Mouse (Mus musculus): Measurements from ENCODE around the gene Msi2. TPM values are rescaled to one million over a fixed set of nuclear protein-coding genes. Genes with fewer than 3 reads are reported as not detected.

Gene Msi2
- polyA plus RNA-seq, 1 experiment from 2014 or later, result 3.9 TPM

DNA sequence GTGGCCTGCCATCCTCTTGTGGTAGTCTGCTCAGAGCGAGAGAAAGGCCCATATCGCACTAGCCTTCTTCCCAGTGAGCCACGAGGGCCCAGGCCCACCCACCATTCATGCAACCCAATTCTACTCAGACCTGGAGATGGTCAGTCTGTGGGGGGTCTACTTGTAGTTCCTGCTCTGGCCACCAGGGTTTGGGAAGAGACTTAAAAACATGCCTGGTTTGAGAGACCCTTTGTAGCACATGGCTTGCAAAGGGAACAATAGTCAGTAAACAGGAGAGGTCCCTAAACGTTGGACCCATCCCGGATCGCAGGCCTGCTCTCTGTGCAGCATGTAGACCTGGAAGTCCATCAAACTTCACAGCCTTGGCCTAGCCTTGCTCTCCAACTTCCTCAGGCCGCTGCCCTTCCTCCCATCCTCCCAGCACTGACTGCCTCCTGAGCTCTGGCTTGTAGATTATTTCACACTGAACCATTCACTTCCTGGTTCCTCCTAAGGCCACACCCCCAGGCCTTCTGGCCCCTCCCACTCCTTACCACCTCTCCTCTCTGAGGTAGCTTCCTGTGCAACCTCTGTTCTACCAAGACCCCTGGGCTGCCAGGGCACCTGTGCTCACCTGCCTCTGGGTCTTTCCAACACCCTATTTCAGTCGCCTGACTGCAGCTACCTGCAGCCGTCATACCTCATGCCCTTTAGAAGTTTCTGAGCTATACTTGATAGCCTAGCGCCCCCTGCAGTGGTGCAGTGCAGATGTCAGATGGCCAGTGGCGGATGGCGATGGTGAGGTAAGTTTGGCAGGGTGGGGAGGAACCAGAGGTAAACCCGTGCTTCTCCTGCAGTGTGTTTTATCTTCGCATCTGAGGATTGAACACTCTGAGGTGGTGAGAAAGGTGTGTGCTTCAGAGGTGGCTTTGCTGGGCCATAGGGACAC, 410.4 kb downstream of the Msi2 start:
- peaks cover 9% of the 10 kb centered on the region; the same call in 1 of the 2 replicates for H3K4me1 ChIP-seq (replicated peaks)
- no peak overlapping the region for H3K9ac ChIP-seq
- DNase-seq, result no peak
- no peak overlapping the region for H3K4me2 ChIP-seq
- no peaks in the 10 kb centered on the region for H3K36me3 ChIP-seq
- H3K27ac ChIP-seq, result no peak overlapping the region
- 63% methylated on average over 14 of the region's 14 CpGs for WGBS (ENCODE audit: insufficient replicate concordance)
- ATAC-seq (ENCODE audit: low read depth), result no peak; the same call in 1 of the 2 replicates
- no peak overlapping the region for H3K4me3 ChIP-seq (replicated peaks)
- H3K27me3 ChIP-seq, result 0 out of 2 replicates have a peak, but pooled peaks cover 10% of the 10 kb centered on the region
- H3K9me3 ChIP-seq (replicated peaks), result no peaks in the 10 kb centered on the region

DNA sequence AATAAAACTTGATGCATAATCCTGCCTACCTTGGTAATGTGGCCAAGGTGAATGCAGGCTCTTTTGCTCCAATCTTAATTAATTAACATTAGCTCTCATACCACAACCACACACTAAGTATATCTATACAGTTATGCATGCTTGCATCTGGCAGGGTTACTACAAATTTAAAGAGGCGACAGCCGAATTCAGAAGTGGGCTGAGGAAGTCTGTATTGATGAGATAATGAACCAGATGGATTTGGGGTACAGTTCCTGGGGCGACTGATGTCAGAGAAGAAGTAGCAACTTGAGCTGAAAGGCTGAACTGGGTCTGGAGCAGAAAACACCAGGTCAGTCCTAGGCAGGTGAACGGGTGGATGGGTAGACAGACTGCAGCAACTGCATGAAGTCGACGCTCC, 412.6 kb downstream of the Msi2 start:
- Histone ChIP-seq H3K9me3 (replicated peaks) (no peaks in the 10 kb centered on the region), H3K27me3 (0 out of 2 replicates have a peak, but pooled peaks cover 10% of the 10 kb centered on the region), H3K4me3 (replicated peaks) (no peak overlapping the region), H3K9ac (no peak overlapping the region), H3K36me3 (no peaks in the 10 kb centered on the region), H3K4me2 (no peak overlapping the region), H3K4me1 (replicated peaks) (peaks cover 6% of the 10 kb centered on the region; the same call in 1 of the 2 replicates), H3K27ac (no peak overlapping the region)
- no peak for ATAC-seq (ENCODE audit: low read depth)
- WGBS (ENCODE audit: insufficient replicate concordance), result 29% methylated on average over 6 of the region's 6 CpGs
- DNase-seq, result no peak

DNA sequence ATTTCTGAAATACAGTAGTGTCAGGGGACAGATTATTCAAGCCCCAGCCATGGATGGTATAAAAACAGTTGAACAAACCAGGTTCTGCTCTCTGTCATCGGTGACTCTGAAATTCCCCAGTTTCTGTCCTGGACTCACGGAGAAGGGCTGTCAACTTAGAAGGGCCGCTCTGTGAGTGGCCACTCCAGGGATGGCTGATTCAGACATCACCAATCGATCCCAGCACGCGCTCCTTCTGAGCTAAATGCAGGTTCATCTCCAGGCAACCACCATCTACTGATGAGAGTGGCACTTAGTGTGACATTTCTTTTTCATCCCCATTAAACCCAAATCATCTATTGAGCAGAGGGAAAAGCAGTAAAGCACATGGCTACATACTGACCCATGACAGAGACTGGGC, 416.7 kb downstream of the Msi2 start:
- Histone ChIP-seq H3K4me3 (replicated peaks) (no peak overlapping the region), H3K4me2 (no peak overlapping the region), H3K27me3 (peaks cover 13% of the 10 kb centered on the region; the same call in 1 of the 2 replicates), H3K36me3 (no peaks in the 10 kb centered on the region), H3K4me1 (replicated peaks) (peaks cover 8% of the 10 kb centered on the region; the same call in 1 of the 2 replicates), H3K9me3 (replicated peaks) (no peaks in the 10 kb centered on the region), H3K27ac (no peak overlapping the region), H3K9ac (no peak overlapping the region)
- WGBS (ENCODE audit: insufficient replicate concordance), result 64% methylated on average over 6 of the region's 6 CpGs
- no peak for DNase-seq
- no peak for ATAC-seq (ENCODE audit: low read depth)

DNA sequence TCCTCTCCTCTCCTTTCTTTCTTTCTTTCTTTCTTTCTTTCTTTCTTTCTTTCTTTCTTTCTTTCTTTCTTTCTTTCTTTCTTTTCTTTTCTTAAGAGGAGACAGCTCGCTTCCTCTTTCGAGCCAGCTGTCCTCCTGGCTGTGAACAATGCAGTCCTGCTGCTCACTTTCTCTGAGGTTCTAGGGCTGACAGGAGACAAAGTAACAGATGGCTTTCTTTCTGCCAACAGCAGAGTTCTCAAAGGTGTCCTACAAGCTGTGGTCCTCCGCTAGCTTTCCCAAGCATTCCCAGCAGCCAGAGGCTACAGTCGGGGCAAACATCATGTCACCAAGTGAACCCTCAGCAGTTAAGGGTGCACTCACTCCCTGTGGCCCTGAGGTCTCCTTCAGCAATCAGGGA, 419.0 kb downstream of the Msi2 start:
- H3K4me3 ChIP-seq (replicated peaks), result no peak overlapping the region
- peaks cover 7% of the 10 kb centered on the region for H3K4me1 ChIP-seq (replicated peaks)
- H3K36me3 ChIP-seq, result no peaks in the 10 kb centered on the region
- H3K9ac ChIP-seq, result no peak overlapping the region
- no peak for ATAC-seq (ENCODE audit: low read depth)
- no peak overlapping the region for H3K4me2 ChIP-seq
- no peaks in the 10 kb centered on the region for H3K9me3 ChIP-seq (replicated peaks)
- peaks cover 27% of the 10 kb centered on the region for H3K27me3 ChIP-seq
- DNase-seq, result no peak
- H3K27ac ChIP-seq, result no peak overlapping the region
- WGBS (ENCODE audit: insufficient replicate concordance), result 57% methylated on average over 4 of the region's 4 CpGs

DNA sequence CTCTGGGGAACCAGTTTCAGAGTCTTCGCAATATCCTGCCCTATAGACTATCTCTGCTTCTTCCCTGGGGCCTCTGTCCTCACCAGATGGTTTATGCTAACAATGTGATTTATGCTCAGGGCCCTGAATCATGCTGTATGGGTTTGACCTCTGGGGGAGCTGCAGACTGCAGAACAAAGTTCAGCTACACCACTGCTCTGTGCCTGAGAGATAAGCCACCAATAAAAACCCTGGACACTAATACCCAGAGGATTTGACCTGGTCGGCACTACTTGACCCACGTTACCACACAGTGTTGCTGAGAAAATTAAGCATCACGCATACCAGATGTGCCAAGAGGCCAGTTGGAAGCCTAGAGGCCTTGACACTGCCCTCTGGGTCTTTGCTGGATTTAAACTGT, 420.8 kb downstream of the Msi2 start:
- peak; percentile 34; the same call in 1 of the 2 replicates for ATAC-seq (ENCODE audit: low read depth)
- H3K27me3 ChIP-seq, result peaks cover 45% of the 10 kb centered on the region
- H3K36me3 ChIP-seq, result no peaks in the 10 kb centered on the region
- no peak overlapping the region for H3K27ac ChIP-seq
- H3K4me3 ChIP-seq (replicated peaks), result no peak overlapping the region
- no peak overlapping the region for H3K4me2 ChIP-seq
- no peak for DNase-seq
- no peak overlapping the region for H3K9ac ChIP-seq
- peaks cover 13% of the 10 kb centered on the region for H3K4me1 ChIP-seq (replicated peaks)
- H3K9me3 ChIP-seq (replicated peaks), result no peaks in the 10 kb centered on the region
- whole genome bisulfite sequencing (ENCODE audit: insufficient replicate concordance), result 54% methylated on average over 4 of the region's 4 CpGs

DNA sequence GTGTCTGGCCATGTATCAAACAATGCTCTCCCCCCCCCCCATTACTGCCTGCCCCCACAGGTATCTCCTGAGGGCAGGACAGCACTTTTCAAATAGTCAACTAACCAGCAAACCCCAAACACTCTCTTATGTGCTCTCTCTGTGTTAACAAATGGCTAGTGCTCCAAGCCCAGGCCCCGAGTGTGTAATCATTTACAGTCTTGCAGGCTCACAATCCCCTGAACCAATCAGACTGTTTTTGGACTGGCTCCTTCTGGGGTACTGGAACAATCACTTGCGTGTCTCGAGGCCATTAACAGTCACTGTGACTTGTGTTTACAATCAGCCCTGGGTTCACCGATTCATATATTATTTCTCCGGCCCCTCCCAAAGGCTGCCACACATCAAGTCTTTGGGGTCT, 423.0 kb downstream of the Msi2 start:
- no peak; the same call in 1 of the 2 replicates for ATAC-seq (ENCODE audit: low read depth)
- Histone ChIP-seq H3K9me3 (replicated peaks) (no peaks in the 10 kb centered on the region), H3K4me1 (replicated peaks) (peaks cover 13% of the 10 kb centered on the region)

DNA sequence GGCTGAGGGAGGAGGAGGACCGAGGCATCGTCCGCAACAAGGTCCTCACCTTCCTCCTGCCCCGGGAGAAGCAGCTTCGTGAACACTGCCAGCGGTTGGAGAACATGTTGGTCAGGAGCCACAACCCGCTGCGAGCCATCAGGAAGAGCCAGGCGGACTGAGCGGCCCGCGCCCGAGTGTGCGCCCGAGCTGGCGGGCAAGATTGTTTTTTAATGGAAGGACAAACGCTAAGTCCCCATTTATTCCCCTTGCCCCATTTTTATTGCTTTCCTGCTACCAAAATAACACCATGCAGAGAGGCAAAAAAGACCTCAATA, 424.0 kb downstream of the Msi2 start:
- H3K36me3 ChIP-seq, result no peaks in the 10 kb centered on the region
- no peak overlapping the region for H3K27ac ChIP-seq
- ATAC-seq (ENCODE audit: low read depth) (no peak), DNase-seq (no peak)
- H3K9ac ChIP-seq, result no peak overlapping the region
- no peak overlapping the region; the same call in 1 of the 2 replicates for H3K4me3 ChIP-seq (replicated peaks)
- H3K4me1 ChIP-seq (replicated peaks), result peaks cover 13% of the 10 kb centered on the region
- 18% methylated on average over 17 of the region's 17 CpGs for WGBS (ENCODE audit: insufficient replicate concordance)
- no peaks in the 10 kb centered on the region for H3K9me3 ChIP-seq (replicated peaks)
- H3K27me3 ChIP-seq, result peaks cover 39% of the 10 kb centered on the region
- H3K4me2 ChIP-seq, result peak overlapping the region; percentile 40

More for the DNA sequence above, 423.0 kb downstream of the Msi2 start:
- no peak overlapping the region for H3K4me2 ChIP-seq
- no peak overlapping the region for H3K4me3 ChIP-seq (replicated peaks)
- no peak overlapping the region for H3K27ac ChIP-seq
- no peak for DNase-seq
- H3K36me3 ChIP-seq, result no peaks in the 10 kb centered on the region
- 69% methylated on average over 5 of the region's 5 CpGs for WGBS (ENCODE audit: insufficient replicate concordance)
- no peak overlapping the region for H3K9ac ChIP-seq
- peaks cover 47% of the 10 kb centered on the region for H3K27me3 ChIP-seq

DNA sequence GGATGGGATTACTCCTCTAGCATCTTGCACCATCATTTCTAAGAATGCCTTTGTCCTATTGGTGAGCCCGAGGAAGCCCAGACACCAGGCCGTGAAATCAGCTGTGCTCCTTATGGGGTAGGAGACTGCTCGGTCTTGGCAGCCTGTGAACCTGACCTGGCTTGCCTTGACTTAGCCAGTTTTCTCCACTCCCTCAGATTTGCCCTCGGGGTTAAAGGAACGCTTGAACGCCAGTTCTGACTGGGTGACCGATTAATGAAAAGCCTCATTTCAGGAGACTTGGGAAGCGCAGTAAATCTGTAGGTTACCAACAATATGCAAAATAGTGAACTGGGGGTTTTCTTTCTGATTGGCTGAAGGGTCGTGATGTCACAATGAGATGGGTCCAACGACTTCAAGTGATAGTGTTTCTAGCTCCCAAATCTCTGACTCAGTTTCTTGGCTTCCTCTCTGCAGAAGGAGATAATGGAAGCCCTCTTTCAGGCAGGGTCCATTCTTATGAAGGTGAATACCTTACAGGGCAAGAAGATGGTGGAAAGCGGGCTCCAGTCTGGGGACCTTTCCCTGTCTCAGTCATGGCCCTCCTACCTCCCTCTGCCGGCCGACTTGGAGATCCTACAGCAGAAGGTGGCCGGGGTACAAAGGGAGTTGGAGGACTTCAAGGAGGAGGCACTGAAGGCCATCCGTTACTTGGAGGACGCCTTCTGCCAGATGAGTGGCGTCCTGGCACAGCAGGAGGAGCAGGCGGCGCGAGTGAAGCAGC, 424.5 kb downstream of the Msi2 start, which contains the start of gene Ccdc182:
Ccdc182 (plus strand) TSS at position 428 of the 763 bp plus-strand sequence.
- Histone ChIP-seq H3K4me3 (replicated peaks) (no peak within 1 kb of the TSS; the same call in 1 of the 2 replicates), H3K36me3 (no peaks in the 10 kb centered on the region), H3K27me3 (peaks cover 39% of the 10 kb centered on the region), H3K4me2 (peak within 1 kb of the TSS; percentile 40), H3K4me1 (replicated peaks) (peaks cover 13% of the 10 kb centered on the region), H3K9me3 (replicated peaks) (no peaks in the 10 kb centered on the region), H3K9ac (no peak within 1 kb of the TSS), H3K27ac (no peak within 1 kb of the TSS)
- no peak for ATAC-seq (ENCODE audit: low read depth)
- 32% methylated on average over 20 of the region's 20 CpGs for WGBS (ENCODE audit: insufficient replicate concordance)
- no peak for DNase-seq

DNA sequence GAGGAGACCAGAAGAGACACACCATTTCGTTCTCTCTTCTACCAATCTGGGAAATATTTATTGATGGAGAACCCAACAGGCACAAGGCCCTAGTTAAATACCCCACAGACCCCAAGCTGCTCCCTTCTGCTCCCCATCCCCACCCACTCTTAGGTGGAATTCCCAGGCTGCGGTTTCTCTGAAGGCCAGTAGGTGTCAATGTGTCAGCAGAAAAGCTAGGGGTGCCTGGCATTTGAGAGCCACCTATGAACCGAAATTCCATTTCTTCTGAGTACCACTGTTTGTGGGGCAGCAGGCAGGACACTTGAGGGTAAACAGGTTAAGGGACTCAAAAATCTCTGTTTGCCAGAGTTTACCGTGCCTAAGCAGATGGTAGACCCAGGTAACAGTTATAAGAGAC, 426.6 kb downstream of the Msi2 start:
- Histone ChIP-seq H3K9me3 (replicated peaks) (no peaks in the 10 kb centered on the region), H3K36me3 (no peaks in the 10 kb centered on the region), H3K27ac (no peak overlapping the region), H3K4me3 (replicated peaks) (no peak overlapping the region), H3K27me3 (peaks cover 45% of the 10 kb centered on the region), H3K4me2 (no peak overlapping the region), H3K4me1 (replicated peaks) (peaks cover 11% of the 10 kb centered on the region), H3K9ac (no peak overlapping the region)
- WGBS (ENCODE audit: insufficient replicate concordance), result 51% methylated on average over 4 of the region's 4 CpGs
- no peak for DNase-seq
- no peak for ATAC-seq (ENCODE audit: low read depth)

DNA sequence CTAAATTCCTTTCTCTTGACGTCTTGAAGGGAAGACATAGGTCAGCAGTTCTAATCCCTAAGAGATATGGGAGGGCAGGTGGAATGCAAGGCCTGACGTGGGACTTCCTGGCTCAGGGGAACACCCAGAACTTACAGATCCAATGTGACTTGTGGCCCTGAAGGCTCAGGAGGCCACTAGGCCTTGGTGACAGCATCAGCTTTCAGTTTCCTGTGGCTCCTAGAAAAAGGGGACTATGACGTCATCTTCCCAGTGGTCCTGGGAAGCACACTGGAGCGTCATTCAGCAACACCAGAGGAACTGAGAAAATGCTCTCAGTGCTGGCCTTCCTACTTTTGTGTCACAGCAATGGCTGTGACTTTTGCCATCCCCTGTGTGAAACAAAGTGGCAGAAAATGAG, 427.1 kb downstream of the Msi2 start:
- Histone ChIP-seq H3K9me3 (replicated peaks) (no peaks in the 10 kb centered on the region), H3K4me1 (replicated peaks) (peaks cover 9% of the 10 kb centered on the region), H3K27me3 (peaks cover 45% of the 10 kb centered on the region), H3K4me2 (no peak overlapping the region), H3K27ac (no peak overlapping the region), H3K9ac (no peak overlapping the region), H3K4me3 (replicated peaks) (no peak overlapping the region), H3K36me3 (no peaks in the 10 kb centered on the region)
- DNase-seq (no peak), ATAC-seq (ENCODE audit: low read depth) (no peak)
- WGBS (ENCODE audit: insufficient replicate concordance), result 49% methylated on average over 4 of the region's 4 CpGs
